12 mouse cellular contexts compared by ENCODE assay signal in the genomic region with DNA sequence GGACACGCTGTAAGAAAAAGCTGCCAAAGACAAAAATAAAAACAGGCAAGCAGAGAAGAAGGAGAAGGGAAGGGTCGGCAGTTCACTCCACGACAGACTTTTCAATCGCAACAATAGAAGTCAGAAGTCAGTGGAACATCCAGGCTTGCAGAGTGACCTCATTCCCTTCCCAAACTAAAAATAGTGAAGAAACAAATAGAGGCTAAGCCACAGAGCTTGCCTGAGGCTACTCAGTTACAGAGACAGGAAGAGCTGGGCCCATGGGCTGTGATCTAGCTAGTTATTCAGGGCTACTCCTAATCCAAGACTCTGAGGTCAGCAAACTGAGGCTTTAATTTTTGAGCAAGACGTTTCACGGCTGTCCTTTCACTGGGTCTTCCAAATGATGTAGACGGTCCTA.
A peak's percentile ranks its signal among the peaks of the same experiment; 100 is the strongest.
DNase-seq lines count a peak whose midpoint lies in the region; ATAC-seq and TF ChIP-seq lines count a peak whose summit lies in the region.
"Had no signal": no experiment of that assay in that cellular context is flagged by ENCODE, and none has a peak within 500 bp of the region (broad histone marks: within the 10 kb centered on the region; RNA-seq: fewer than 3 reads in every experiment).

No protein-coding gene starts in this region.

- H3K9ac ChIP-seq in heart, embryonic 16.5 days (ENCODE audit: low read length): 0 out of 2 replicates have a peak overlapping the region, but pooled peaks have one; percentile 27
- H3K9ac ChIP-seq: forebrain, postnatal 0 days; limb, embryonic 12.5 days had no signal

- H3K4me2 ChIP-seq in heart, embryonic 16.5 days (ENCODE audit: low read depth, low read length): no peak overlapping the region
- H3K4me2 ChIP-seq: limb, embryonic 12.5 days had no signal

- DNase-seq in gastrocnemius, adult 2 months: peak; percentile 64
- DNase-seq in gastrocnemius, postnatal 36 days: no peak
- peak; percentile 36 to 54 for DNase-seq in lung, adult 18-20 months
- DNase-seq in lung, adult 2 months: no peak
- DNase-seq in adrenal gland, postnatal 25 days: no peak
- no peak for DNase-seq in cerebellum, postnatal 10 days
- DNase-seq in cerebellum, adult 8-10 months: no peak
- DNase-seq: forebrain, postnatal 0 days; retina, postnatal 1 day; thymus, postnatal 4 days had no signal

- no peak for ATAC-seq in heart, embryonic 16.5 days (replicated peaks; ENCODE audit: extremely low read depth, insufficient read depth, low FRiP score)
- ATAC-seq: forebrain, postnatal 0 days had no signal

- no peak overlapping the region for H3K4me3 ChIP-seq in gastrocnemius, adult 2 months
- no peak overlapping the region for H3K4me3 ChIP-seq in lung, adult 2 months (replicated peaks; ENCODE audit: extremely low read depth, low read depth, low read length)
- H3K4me3 ChIP-seq in heart, embryonic 16.5 days (ENCODE audit: low read length): no peak overlapping the region
- H3K4me3 ChIP-seq: limb, embryonic 12.5 days had no signal

- intact Hi-C loops in gastrocnemius, adult 2 months (cut with DNase I): no loop called here
- intact Hi-C loops in gastrocnemius, postnatal 36 days (cut with DNase I): no loop called here

- TF ChIP-seq CTCF in gastrocnemius, adult 2 months (IDR thresholded peaks at IDR 0.05): no peak
- TF ChIP-seq CTCF in lung, adult 2 months (IDR thresholded peaks at IDR 0.05; ENCODE audit: insufficient read depth, low read length): no peak

- 42% methylated on average over 7 of the region's 7 CpGs for WGBS in lung, adult 2 months
- WGBS in heart, embryonic 16.5 days: 57% methylated on average over 7 of the region's 7 CpGs

- H3K36me3 ChIP-seq in heart, embryonic 16.5 days (ENCODE audit: control insufficient read depth, insufficient read depth): no peaks in the 10 kb centered on the region
- H3K36me3 ChIP-seq: limb, embryonic 12.5 days had no signal

- peak overlapping the region; percentile 88 for H3K27ac ChIP-seq in gastrocnemius, adult 2 months
- H3K27ac ChIP-seq in heart, embryonic 16.5 days (ENCODE audit: low read length): peak overlapping the region; percentile 37
- H3K27ac ChIP-seq: limb, embryonic 12.5 days had no signal

- no peaks in the 10 kb centered on the region for H3K9me3 ChIP-seq in heart, embryonic 16.5 days (replicated peaks; ENCODE audit: control insufficient read depth, low read length)
- H3K9me3 ChIP-seq: limb, embryonic 12.5 days had no signal

- peaks cover 25% of the 10 kb centered on the region for H3K4me1 ChIP-seq in lung, adult 2 months (ENCODE audit: control insufficient read depth, insufficient read depth, low read length)
- peaks cover 19% of the 10 kb centered on the region for H3K4me1 ChIP-seq in heart, embryonic 16.5 days (ENCODE audit: control insufficient read depth, insufficient read depth, low read length)

- H3K27me3 ChIP-seq in heart, embryonic 16.5 days (ENCODE audit: control insufficient read depth, insufficient read depth, low read length): no peaks in the 10 kb centered on the region
- H3K27me3 ChIP-seq: limb, embryonic 12.5 days had no signal

- TF ChIP-seq POLR2A in lung, adult 2 months (IDR thresholded peaks at IDR 0.05; ENCODE audit: borderline replicate concordance, extremely low read depth, low read depth, low read length): no peak

Comparison
In these comparisons a context has a peak if more than half of its experiments do, and no peak if none do; other contexts are left out.
1. DNase-seq: peak in gastrocnemius, adult 2 months (single experiment) and lung, adult 18-20 months (2 of 2); none in gastrocnemius, postnatal 36 days (0 of 2), lung, adult 2 months (single experiment), adrenal gland, postnatal 25 days (single experiment), cerebellum, postnatal 10 days (0 of 2) and cerebellum, adult 8-10 months (single experiment).